Mouse (Mus musculus) CH12.LX (cell line): ENCODE data around the gene Dse.

Source experiments
- CHD1 ChIP-seq: IDR thresholded peaks from 2 replicates; pipeline ENCODE4 v1.6.1; 2012; ENCODE audit warnings: low read depth, low read length, improper control_type of control experiment, inconsistent platforms
- CTCF ChIP-seq, 2 experiments: IDR thresholded peaks in 1 of 2; conservative IDR thresholded peaks in 1 of 2; 2 replicates each; pipeline ENCODE4 v1.5.1; 2011 to 2012; ENCODE audit warnings: low read depth in 2 of 2, low read length in 2 of 2, improper control_type of control experiment in 1 of 2, inconsistent platforms in 1 of 2, mild to moderate bottlenecking in 1 of 2, moderate library complexity in 1 of 2
- ELF1 ChIP-seq: IDR thresholded peaks from 2 replicates; pipeline ENCODE4 v1.6.1; 2014; ENCODE audit warnings: low read depth, mild to moderate bottlenecking, inconsistent platforms, low read length, improper control_type of control experiment
- EP300 ChIP-seq: IDR thresholded peaks from 2 replicates; pipeline ENCODE4 v1.6.1; 2011; ENCODE audit warnings: low read length, improper control_type of control experiment
- ETS1 ChIP-seq: conservative IDR thresholded peaks from 2 replicates; pipeline ENCODE4 v1.6.1; 2012; ENCODE audit warnings: low read depth, mild to moderate bottlenecking, inconsistent platforms, low read length, improper control_type of control experiment, moderate library complexity
- MAFK ChIP-seq: IDR thresholded peaks from 2 replicates; pipeline ENCODE4 v1.6.1; 2011; ENCODE audit warnings: low read length, improper control_type of control experiment; ENCODE audit not compliant: insufficient replicate concordance
- MYC ChIP-seq: IDR thresholded peaks from 2 replicates; pipeline ENCODE4 v1.6.1; 2011; ENCODE audit warnings: low read depth, mild to moderate bottlenecking, improper control_type of control experiment, low read length
- POLR2A ChIP-seq: IDR thresholded peaks from 2 replicates; pipeline ENCODE4 v1.6.1; 2011; ENCODE audit warnings: low read depth, mild to moderate bottlenecking, improper control_type of control experiment, low read length
- RAD21 ChIP-seq: IDR thresholded peaks from 2 replicates; pipeline ENCODE4 v1.6.1; 2011; ENCODE audit warnings: low read depth, mild to moderate bottlenecking, low read length, improper control_type of control experiment, moderate library complexity
- SIN3A ChIP-seq: IDR thresholded peaks from 2 replicates; pipeline ENCODE4 v1.6.1; 2012; ENCODE audit warnings: low read length, improper control_type of control experiment, inconsistent platforms
- SMC3 ChIP-seq: IDR thresholded peaks from 2 replicates; pipeline ENCODE4 v1.6.1; 2011; ENCODE audit warnings: low read depth, low read length, improper control_type of control experiment
- TCF12 ChIP-seq: IDR thresholded peaks from 2 replicates; pipeline ENCODE4 v1.6.1; 2014; ENCODE audit warnings: low read depth, mild to moderate bottlenecking, inconsistent platforms, low read length, improper control_type of control experiment

DNA sequence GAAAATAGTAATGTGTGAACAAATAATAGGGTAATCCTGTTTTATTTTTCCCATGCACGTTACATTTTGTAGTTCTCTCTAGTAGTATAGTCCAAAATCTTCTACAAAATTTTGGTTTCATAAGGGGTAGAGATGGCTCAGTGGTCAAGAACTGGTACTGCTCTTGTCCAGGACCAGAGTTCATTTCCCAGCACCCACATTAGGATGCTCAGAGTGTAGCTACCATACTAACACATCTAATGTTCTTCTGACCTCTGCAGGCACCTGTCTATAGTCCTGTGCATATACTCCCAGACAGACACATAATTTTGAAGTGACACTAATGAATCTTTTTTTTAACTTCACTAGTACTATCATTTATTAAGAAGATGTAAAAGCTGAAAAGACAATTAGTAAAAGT lies 1.7 kb downstream of the Dse start:
- no peak for TF ChIP-seq SMC3
- TF ChIP-seq CHD1, result no peak
- no peak for TF ChIP-seq POLR2A
- TF ChIP-seq SIN3A, result no peak
- no peak for TF ChIP-seq ELF1
- no peak for TF ChIP-seq ETS1
- no peak for TF ChIP-seq CTCF (conservative IDR thresholded peaks at IDR 0.05 in 1 of 2, IDR thresholded peaks at IDR 0.05 in 1 of 2; ENCODE audit: low read depth in 2 of 2, low read length in 2 of 2)
- TF ChIP-seq EP300, result no peak
- no peak for TF ChIP-seq TCF12
- TF ChIP-seq RAD21, result no peak
- no peak for TF ChIP-seq MAFK
- TF ChIP-seq MYC, result no peak
